Mouse (Mus musculus): ENCODE results near the gene Prrt1. TPM values are rescaled to one million over a fixed set of nuclear protein-coding genes. Genes with fewer than 3 reads are reported as not detected.
A peak's percentile ranks its signal among the peaks of the same experiment; 100 is the strongest.

The Prrt1 gene
- total RNA-seq, 1 experiment from 2014 or later: 8.7 TPM

DNA sequence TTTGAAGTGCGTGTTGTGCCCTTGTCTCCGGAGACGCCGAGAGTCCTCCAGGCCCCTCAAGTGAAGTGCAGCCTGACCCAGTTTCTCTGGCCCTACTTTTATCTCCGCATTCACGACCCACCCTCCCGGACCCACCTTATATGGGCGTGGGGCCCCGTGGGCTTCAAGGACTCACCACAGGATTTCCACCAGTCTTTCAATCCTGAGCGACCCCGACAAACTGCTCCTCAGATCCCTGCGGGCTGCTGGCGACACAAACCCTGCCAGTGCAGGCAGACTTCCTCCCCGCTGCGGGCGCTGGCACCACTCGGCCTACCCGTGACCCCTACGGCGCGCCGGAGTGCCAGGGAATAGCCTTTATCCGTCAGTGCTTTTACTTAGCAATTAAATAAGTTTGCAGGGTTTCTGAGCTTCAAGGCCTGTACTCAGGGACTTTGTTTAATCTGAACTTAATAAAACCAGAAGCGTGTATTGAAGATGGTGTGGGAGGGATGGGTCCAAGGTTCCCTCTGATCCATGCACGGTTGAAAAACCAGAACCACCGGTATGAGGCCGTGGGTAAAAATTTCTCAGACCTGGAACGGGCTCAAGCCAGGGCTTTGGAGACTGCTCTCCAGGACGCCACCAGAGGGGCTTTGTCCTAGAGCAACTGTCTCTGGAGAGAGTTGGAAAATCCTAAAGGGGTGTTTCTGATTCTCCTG is 1.2 kb upstream of the Prrt1 start, which contains the start of gene Ppt2:
Ppt2 (minus strand) TSS at position 568 of the 701 bp plus-strand sequence.
- DNase-seq: peak; percentile 82

DNA sequence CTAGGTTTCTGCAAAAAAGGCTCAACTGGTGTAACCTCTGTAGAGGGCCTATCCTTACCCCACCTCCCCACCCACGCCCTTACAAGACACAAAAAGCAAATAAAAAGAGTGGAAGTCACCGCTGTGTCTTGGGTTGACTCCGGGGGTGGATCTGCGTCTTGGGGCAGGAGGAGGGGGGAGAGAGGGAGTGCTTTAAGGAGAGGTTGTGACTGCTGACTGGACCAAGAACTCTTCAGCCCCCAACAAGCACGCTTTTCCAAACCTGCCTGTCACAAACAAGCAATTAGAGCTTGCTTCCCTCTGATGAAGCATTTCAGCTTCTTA is 727 bp upstream of the Prrt1 start:
- DNase-seq: no peak

DNA sequence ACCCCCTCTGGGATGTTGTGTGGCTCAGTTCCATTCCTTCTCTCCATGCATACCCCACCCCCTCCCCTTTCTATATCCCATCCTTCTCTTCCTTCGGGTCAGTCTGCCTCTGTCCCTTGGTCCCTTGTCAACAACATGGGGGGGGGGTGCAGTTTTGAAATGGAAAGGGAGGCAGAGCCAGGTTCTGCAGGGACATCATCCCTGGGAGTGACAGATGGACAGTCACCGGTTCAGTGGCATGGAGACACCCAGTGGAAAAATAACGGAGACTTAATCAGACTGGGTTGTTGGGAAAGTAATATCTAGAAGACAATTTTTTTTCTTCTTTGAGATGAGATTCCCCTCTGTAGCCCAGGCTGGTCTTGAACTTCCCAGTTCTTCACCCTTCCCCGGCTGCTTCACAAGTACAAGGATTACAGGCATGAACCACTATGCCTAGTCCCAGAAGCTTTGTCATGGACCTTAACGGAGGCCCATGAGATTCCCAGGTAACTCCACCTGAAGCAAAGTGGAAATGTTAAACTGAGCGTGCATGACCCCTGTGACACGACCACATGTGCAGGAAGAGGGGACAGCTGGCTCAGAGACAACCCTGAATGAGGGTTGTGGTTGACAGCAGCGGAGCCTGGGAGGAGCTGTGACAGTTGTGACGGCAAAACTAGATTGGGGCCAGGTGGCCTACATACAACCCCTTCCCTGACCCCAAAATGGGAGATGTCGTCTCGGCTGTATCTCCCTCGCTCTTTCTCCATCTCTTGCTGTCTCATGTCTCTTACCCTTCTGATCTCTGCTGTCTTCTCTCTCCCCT is 667 bp downstream of the Prrt1 start:
- DNase-seq: no peak

DNA sequence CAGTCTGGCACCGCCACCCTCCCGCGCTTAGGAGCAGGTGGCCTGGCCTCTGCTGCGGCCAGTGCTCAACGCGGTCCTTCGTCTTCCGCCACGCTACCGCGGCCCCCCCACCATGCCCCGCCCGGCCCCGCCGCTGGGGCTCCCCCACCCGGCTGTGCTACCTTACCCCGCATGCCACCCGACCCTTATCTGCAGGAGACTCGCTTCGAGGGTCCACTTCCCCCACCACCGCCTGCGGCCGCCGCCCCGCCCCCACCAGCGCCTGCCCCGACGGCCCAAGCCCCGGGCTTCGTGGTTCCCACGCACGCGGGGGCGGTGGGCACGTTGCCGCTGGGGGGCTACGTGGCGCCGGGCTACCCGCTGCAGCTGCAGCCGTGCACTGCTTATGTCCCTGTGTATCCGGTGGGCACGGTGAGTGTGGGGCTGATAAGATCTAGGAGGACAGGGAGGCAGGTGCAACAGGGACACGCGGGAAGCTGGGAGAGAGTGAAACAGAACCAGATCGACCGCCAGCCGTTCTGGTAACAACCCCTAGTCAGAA is 1.5 kb downstream of the Prrt1 start:
- DNase-seq: peak; percentile 37

DNA sequence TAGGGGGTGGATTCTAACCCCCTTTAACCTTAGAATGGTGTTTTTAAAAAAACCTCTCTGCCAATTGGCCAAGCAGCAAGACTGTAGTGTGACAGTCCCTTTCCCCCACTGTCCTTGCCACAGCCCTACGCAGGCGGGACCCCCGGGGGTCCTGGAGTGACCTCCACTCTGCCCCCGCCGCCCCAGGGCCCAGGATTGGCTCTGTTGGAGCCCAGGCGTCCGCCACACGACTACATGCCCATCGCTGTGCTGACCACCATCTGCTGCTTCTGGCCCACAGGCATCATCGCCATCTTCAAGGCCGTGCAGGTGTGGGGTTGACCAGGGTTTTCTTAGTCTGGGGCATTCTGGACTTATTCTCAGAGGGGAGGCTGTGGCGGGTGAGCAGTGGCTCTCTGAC is 2.3 kb downstream of the Prrt1 start:
- peak; percentile 6 for DNase-seq

DNA sequence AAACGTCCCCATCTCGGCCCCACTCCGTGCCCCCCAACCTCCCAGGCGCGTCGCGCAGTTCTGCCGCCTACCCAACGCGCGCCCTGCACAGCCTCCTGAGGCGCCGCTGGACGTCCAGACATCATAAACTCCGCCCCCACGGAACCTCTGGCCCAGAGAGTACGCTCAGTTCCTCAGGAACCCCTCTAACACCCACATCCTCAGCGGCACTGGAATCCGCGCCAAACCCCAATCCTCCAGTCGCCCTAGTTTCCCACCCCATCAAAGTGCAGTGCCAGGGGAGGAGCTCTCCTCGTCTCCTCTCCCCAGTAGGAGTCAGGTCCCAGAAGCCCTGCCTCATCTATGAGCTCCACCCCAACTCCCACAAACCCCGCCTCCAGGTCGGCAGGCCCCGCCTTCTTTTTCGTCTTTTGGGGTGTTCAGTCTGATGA is 2.9 kb downstream of the Prrt1 start:
- DNase-seq: peak; percentile 82

DNA sequence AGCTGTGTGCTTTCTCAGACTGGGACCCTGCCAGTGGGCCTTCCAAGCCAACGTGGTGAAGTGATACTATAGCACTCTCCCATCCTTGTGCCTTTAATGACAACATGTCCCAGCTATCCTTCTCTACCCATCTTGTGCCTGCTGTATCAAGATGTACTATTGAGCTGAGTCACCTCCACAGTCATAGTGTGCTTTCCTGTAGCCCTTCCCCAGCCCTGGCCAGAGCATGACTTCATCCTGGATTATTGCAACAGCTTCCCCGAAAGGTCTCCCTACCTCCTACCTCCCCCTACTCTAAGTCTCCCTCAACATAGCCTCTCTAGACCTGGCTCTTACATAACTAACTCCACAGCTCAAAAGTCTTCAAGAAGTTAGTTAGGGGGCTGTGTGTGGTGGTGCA is 6.3 kb downstream of the Prrt1 start:
- DNase-seq: peak; percentile 29

DNA sequence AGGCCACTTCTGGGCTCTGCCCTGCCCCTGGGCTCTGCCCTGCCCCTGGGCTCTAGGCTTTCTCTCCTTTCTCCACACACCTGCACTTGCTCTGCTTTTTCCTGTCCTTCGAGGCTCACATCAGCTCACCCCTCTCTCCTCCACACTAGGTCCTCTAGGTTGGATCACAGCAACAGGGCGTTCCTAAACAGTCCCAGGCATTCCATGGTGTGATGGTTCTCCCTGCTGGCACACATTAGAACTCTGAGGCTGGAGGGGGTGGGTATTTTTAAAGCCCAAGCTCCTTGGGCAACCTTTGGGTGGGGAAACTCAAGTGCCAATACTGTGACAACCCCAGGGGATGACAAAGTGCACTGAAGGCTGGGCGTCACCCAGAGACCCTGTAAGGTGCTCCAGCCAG is 8.1 kb downstream of the Prrt1 start:
- no peak for DNase-seq

DNA sequence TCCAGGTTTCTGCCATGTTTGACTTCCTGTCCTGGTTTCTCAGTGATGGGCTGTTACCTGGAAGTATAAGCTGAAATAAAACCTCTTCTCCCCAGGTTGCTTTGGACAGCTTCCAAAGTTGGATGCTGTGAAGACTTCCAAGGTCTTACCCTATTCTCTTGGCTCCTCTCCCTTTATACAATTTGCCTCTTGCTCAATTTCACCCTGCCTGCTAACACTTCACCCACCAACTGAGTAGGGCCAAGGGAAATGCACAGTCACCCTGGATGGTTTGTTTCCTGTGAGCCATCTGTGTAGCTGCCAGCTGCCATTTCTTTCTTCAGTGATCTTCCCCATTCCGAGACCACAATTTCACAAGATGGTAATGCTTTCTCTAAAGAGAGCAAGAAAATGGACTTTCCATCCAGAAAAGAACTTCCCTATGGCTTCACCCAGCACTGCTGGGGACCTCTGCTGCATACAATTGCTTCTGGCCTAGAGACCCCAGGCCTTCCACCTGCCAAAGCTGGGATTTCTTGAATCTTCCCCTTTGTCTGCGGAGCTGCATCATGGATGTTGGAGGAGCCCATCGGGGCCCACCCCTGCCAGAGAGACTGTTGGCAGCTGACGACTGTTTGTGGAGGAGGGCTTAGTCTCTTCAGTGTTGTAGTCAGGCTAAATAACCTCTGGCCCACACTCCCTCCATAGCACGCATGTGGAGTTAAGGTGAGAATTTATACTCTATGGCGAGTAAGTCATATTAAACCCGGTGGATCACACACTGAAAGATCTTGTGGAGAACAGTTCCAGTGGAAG is 10.3 kb downstream of the Prrt1 start:
- DNase-seq: no peak

DNA sequence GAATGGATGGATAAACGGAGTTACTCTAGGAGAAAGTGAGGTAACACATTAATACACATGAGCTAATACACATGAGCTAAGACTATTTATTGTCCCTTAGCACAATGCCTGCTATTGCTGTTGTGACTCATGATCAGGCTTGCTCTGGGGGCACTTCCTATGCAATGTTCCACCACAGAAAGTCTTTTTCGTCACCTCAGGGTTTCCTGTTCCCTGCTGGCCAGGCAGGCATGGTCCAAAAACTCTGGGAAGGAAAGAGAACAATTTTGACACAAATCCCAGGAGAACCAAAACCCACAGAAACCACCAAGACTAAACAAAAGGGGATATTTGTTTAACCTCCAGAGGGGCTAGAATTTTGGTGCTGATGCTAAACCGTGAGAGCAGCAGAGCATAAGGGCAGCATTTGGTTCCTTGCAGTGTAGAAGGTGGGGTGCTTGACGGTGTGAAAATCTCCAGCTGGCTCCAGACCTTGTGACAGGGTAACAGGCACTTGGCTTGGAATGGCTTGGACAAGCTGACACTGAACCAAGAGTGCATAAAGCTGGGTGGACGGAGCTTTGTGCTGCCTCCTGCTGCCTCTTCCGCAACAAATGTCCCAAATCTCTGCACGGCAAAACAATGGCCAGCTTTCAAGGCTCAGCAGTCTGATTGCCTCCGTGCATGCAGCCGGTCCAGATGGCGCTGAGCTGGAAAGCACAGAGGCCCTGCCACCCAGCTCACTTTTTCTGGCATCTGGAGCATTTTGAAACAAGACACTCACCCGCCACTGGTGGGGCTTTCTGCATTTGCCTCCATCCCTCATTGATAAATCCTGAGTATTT is 11.7 kb downstream of the Prrt1 start:
- peak; percentile 65 for DNase-seq

DNA sequence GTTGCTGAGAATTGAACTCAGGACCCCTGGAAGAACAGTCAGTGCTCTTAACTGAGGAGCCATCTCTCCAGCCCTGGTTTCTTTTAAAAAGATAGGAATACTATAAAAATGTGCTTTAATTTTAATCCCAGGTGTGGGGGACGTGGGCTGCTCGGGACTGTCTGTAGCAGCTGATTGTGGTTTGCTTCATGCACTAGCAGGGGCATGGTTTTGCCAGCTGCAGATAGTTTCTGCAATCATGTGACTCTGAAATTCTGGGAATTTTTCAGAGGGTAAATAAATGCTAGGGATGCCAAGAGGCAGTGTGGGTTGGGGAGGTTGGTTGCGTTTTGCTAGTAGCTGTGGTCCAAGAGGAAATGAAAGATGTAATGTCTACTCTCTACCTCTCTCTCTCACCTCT is 12.6 kb downstream of the Prrt1 start:
- no peak for DNase-seq

DNA sequence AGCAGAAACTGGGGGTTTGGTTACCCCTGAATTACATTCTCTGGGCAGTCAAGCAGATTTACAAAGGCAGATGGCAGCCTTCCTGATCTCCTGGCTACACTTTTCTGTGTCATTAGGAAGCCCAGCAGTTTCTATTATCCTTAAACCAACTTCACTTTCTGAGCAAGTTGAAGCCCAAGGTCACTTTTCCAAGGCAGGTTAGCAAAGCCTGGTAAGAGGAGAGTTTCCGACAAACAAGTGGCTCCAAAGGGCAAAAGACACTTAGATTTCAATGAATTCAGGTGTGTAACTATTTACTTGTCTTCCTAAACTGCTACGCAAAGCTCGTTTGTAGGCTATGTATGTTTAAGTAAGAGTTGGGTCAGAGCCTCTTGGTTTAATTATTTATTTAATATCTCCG is 14.0 kb downstream of the Prrt1 start:
- DNase-seq: no peak

DNA sequence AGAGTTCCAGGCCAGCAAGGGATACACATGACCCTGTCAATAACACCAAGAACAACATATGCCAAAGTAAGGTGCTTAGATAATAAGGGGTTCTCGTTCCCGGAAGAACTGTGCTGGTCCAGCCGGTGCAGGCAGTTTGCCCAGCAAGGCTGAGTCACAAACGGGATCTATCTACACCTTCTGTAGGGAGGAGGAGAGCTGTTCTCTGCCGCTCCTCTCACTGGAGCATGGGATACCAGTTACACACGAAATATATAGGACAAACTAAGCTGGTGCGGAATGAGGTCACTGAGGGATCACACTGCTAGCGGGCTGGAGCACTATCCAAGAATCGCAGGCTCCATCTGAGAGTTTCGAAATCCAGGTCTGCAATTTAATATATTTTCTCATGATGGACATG is 14.6 kb downstream of the Prrt1 start:
- DNase-seq: no peak

DNA sequence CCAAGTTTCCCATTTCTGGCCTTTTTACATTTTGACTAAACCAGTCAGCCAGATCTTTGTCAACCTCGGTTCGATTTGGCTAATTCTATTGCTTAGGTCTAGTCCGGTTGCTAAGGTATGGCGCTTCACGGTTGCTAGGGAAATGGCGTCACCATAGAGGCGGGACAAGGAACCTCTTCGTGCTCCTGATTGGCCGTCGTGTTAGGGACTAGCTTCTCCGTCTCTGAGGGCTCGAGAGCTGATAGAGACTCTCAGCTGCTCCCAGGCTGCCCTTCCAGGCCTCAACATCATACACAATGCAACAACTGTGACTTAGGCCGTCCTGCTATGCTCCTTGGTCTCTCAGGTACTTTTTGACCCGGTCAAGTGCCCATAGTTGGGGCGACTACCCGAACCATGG is 15.3 kb downstream of the Prrt1 start, which contains the start of gene Fkbpl:
Fkbpl (plus strand) TSS at position 157 of the 400 bp plus-strand sequence.
- DNase-seq: peak; percentile 96

DNA sequence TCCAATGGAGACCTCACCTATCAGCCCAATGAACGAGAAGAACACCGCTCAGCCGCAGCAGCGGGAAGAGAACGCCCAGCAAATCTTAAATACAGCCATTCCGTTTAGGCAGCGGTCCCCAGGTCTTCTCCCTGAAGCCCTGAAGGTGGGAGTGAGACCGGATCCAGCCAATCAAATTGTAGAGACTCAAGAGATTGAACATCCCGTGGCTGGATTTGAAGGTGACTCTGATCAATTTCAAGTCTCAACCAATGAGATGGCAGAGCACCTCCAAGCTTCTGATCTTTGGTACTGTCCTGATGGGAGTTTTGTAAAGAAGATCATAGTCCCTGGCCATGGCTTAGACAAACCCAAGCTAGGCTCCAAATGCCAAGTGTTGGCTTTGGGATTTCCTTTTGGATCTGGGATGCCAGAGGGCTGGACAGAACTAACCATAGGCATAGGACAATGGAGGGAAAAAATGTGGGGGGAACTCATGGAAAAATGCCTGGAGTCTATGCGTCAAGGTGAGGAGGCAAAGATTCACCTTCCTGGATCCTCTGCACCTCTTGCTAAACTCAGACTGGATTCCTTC is 16.0 kb downstream of the Prrt1 start:
- no peak for DNase-seq

DNA sequence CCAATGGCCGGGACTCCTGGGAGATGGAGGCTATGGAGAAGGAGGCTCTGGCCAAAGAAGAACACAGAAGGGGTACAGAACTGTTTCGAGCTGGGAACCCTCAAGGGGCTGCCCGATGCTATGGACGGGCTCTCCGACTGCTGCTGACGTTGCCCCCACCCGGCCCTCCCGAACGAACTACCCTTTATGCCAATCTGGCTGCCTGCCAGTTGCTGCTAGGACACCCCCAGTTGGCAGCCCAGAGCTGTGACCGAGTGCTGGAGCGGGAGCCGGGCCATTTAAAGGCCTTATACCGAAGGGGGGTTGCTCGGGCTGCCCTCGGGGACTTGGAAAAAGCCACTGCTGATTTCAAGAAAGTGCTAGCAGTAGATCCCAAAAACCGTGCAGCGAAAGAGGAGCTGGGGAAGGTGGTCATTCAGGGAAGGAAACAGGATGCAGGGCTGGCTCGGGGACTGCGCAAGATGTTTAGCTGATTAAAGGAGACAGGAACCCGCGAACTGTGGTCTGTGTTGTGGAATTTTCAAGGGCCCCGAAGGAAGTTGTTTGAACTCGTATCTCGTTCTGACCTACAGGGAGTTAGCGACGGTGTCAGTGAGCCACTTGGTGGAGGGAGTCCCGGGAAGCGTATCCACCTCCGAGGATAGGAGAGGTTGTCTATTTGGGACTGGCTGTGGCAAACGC is 16.6 kb downstream of the Prrt1 start:
- DNase-seq: no peak

DNA sequence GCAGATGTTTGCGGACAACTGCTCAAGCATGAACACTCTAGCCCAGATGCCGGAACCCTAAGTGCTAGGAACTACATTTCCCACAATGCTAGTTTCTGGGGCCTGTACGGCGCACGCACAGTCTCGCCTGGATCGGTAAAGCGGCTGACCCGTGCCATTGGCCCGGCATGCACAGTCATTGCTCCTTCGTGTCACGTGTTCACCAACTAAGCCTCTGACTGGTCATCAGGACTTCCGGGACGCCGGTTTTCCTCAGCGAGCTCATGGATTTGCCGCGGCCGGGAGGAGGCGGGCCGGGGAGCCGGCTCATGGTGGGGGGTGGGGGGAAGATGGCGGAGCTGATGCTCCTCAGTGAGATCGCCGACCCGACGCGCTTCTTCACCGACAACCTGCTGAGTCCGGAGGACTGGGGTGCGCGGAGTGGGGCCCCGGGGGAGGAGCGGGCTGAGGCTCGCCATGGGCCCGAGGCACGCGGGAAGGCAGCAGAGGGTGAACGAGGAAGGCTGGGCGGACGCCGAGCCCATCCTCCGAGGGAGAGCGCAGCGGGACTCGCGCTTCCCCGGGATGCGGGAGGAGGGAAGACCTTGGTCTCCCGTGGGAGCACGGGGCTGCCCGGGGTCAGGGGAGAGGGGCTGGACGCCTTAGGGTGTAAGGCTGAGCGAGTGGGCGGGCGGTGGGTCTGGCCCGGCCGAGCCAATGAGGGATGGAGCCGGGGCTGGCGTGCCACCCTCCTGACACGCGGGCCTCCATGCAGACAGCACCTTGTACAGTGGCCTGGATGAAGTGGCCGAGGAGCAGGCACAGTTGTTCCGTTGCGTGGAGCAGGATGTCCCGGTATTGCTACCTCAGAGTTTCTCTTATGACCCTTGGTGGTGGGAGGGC is 17.8 kb downstream of the Prrt1 start, which contains the start of gene Atf6b:
Atf6b (plus strand) TSS at position 241 of the 882 bp plus-strand sequence.
- DNase-seq: peak; percentile 98

DNA sequence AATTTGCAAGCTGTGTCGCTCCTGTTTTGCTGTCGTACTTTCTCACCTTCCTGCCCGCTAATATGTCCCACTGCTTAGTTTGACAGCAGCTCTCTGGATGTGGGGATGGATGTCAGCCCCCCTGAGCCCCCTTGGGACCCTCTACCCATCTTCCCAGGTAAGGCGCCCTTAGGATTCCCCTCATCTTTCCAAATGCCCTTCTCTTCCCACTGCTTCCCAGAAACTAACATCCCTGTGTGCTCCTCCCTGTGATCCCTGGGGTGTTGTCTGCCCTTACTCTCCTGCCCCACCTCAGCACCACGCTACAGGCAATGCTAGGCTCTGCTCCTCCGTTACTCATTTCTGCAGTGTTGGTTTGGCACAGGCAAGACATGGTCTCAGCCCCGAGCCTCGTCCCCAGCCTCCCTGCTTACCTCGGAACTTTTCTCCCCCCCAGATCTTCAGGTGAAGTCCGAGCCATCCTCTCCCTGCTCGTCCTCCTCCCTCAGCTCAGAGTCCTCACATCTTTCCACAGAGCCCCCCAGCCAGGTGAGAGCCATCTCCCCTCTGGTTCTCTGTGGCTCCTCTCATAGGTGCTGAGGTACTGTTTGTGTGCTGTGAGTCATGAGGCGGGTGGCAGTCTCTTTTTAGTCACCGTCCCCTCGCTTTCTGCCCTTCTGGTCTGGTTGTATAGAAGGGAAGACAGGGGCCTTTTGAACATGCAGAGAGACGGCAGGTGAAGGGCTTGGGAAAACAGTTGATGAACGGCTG is 19.0 kb downstream of the Prrt1 start:
- DNase-seq: no peak
